ENCODE assay signal across 23 mouse cellular contexts in the genomic region with DNA sequence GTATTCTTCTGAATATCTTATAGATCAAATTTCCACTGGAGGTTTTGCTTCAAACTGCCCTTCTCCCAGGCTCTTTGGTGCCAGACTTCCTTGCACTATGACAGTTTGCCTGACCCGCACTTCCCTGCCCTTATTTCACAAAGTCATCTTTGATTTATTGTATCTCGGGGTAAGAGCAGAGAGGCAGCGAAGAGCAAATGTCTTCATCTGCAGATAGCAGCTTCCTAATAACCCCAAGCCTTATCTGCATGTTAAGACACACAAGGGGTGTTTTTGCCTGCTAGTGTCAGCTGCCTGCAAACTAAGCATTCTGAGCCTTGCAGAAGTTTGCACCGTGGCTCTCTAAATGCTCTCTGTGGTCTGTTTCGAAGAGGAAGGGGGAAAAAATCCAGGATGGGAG. TPM values are rescaled to one million over a fixed set of nuclear protein-coding genes. Genes with fewer than 3 reads are reported as not detected.
DNase-seq lines count a peak whose midpoint lies in the region; ATAC-seq and TF ChIP-seq lines count a peak whose summit lies in the region.
"Had no signal": no experiment of that assay in that cellular context is flagged by ENCODE, and none has a peak within 500 bp of the region (broad histone marks: within the 10 kb centered on the region; RNA-seq: fewer than 3 reads in every experiment).

No protein-coding gene starts in this region.

- H3K4me1 ChIP-seq in hindbrain, postnatal 0 days (ENCODE audit: insufficient read depth, low read length), result no peaks in the 10 kb centered on the region
- 0 out of 2 replicates have a peak, but pooled peaks cover 3% of the 10 kb centered on the region for H3K4me1 ChIP-seq in hindbrain, embryonic 10.5 days (replicated peaks)
- H3K4me1 ChIP-seq in bone marrow macrophage, adult 2 months (ENCODE audit: control insufficient read depth, insufficient read depth, low read length), result 0 out of 2 replicates have a peak, but pooled peaks cover 2% of the 10 kb centered on the region
- H3K4me1 ChIP-seq: embryonic facial prominence, embryonic 13.5 days; forebrain, embryonic 12.5 days; heart, embryonic 10.5 days had no signal

- 62% methylated on average over 5 of the region's 5 CpGs for WGBS in hindbrain, postnatal 0 days
- 67% methylated on average over 5 of the region's 5 CpGs for WGBS in hindbrain, embryonic 10.5 days

- ATAC-seq in hindbrain, postnatal 0 days, result no peak
- ATAC-seq: CD4-positive, CD25-positive, alpha-beta regulatory T cell, adult 4 months; forebrain, embryonic 16.5 days; inflammation-experienced regulatory T-cells, adult 6 months had no signal

- H3K9me3 ChIP-seq in hindbrain, postnatal 0 days (ENCODE audit: low read length), result no peaks in the 10 kb centered on the region
- H3K9me3 ChIP-seq in hindbrain, embryonic 10.5 days, result no peaks in the 10 kb centered on the region
- H3K9me3 ChIP-seq: embryonic facial prominence, embryonic 13.5 days; forebrain, embryonic 12.5 days; G1E; heart, embryonic 10.5 days had no signal

- DNase-seq in adrenal gland, adult 2 months, result peak; percentile 13
- DNase-seq in adrenal gland, postnatal 36 days, result no peak
- no peak for DNase-seq in hindbrain, postnatal 0 days (ENCODE audit: low spot score)
- no peak for DNase-seq in hindbrain, embryonic 10.5 days (ENCODE audit: low spot score)
- peak; percentile 3 to 21 for DNase-seq in kidney, postnatal 25 days
- no peak for DNase-seq in kidney, postnatal 4 days
- DNase-seq: B cell, adult 2 months; cerebellum, adult 18-20 months; cerebellum, adult 9-11 months; cerebellum, postnatal 36 days; gastrocnemius, postnatal 14 days; heart, postnatal 10 days; heart, postnatal 4 days had no signal

- TF ChIP-seq CTCF in hindbrain, postnatal 0 days (IDR thresholded peaks at IDR 0.05; ENCODE audit: low read depth), result no peak
- no peak for TF ChIP-seq CTCF in bone marrow macrophage, adult 2 months (IDR thresholded peaks at IDR 0.05; ENCODE audit: low read depth, low read length)

- H3K4me3 ChIP-seq in hindbrain, postnatal 0 days (ENCODE audit: low read length), result no peak overlapping the region
- no peak overlapping the region for H3K4me3 ChIP-seq in hindbrain, embryonic 10.5 days
- H3K4me3 ChIP-seq in bone marrow macrophage, adult 2 months (ENCODE audit: insufficient read depth, low read length), result no peak overlapping the region
- H3K4me3 ChIP-seq: embryonic facial prominence, embryonic 13.5 days; forebrain, embryonic 12.5 days; heart, embryonic 10.5 days had no signal

- peak overlapping the region; percentile 15; the same call in 1 of the 2 replicates for H3K27ac ChIP-seq in hindbrain, postnatal 0 days
- no peak overlapping the region for H3K27ac ChIP-seq in hindbrain, embryonic 10.5 days
- H3K27ac ChIP-seq in bone marrow macrophage, adult 2 months (ENCODE audit: insufficient read depth, low read depth, low read length), result peak overlapping the region; percentile 17
- H3K27ac ChIP-seq: embryonic facial prominence, embryonic 13.5 days; forebrain, embryonic 12.5 days; heart, embryonic 10.5 days; hindbrain, embryonic 14.5 days had no signal

- TF ChIP-seq POLR2A in bone marrow macrophage, adult 2 months (IDR thresholded peaks at IDR 0.05; ENCODE audit: borderline replicate concordance, low read depth, low read length), result no peak

- H3K4me2 ChIP-seq in hindbrain, postnatal 0 days (ENCODE audit: low read depth, low read length), result no peak overlapping the region
- H3K4me2 ChIP-seq: embryonic facial prominence, embryonic 13.5 days; forebrain, embryonic 12.5 days; hindbrain, embryonic 14.5 days had no signal

- no peaks in the 10 kb centered on the region for H3K36me3 ChIP-seq in hindbrain, postnatal 0 days (ENCODE audit: insufficient read depth, low read length)
- H3K36me3 ChIP-seq in hindbrain, embryonic 10.5 days, result no peaks in the 10 kb centered on the region
- H3K36me3 ChIP-seq: embryonic facial prominence, embryonic 13.5 days; forebrain, embryonic 12.5 days; G1E; heart, embryonic 10.5 days had no signal

- no peaks in the 10 kb centered on the region for H3K27me3 ChIP-seq in hindbrain, postnatal 0 days (ENCODE audit: insufficient read depth, low read length)
- no peaks in the 10 kb centered on the region for H3K27me3 ChIP-seq in hindbrain, embryonic 10.5 days (ENCODE audit: insufficient read depth, poor library complexity, severe bottlenecking)
- H3K27me3 ChIP-seq: embryonic facial prominence, embryonic 13.5 days; forebrain, embryonic 12.5 days had no signal

- H3K9ac ChIP-seq in hindbrain, postnatal 0 days (replicated peaks; ENCODE audit: low read length), result no peak overlapping the region
- H3K9ac ChIP-seq: embryonic facial prominence, embryonic 13.5 days; forebrain, embryonic 12.5 days; hindbrain, embryonic 14.5 days had no signal

RNA-seq across cellular contexts. Expression of gene Tspan7, which starts 29.5 kb away (rescaled TPM):
- total RNA-seq in adrenal gland, adult 2 months (2021), result 10 to 100 TPM; 71.4 to 77.2 TPM
- polyA plus RNA-seq in adrenal gland, adult 2 months (2012; rRNA removed), result 41.1 and 52.3 TPM in 2 replicates
- total RNA-seq in adrenal gland, postnatal 36 days (2021), result 10 to 100 TPM; 60.5 to 62.4 TPM
- 275 and 297 TPM in 2 replicates for total RNA-seq in hindbrain, postnatal 0 days (2014; rRNA removed)
- polyA plus RNA-seq in hindbrain, postnatal 0 days (2015; fragmentation: Nextera tagmentation; extraction: Ambion mirVana), result 658 and 669 TPM in 2 replicates
- 65.7 and 76.3 TPM in 2 replicates for polyA plus RNA-seq in hindbrain, embryonic 10.5 days (2016; fragmentation: Nextera tagmentation; extraction: Ambion mirVana)
- 0.21 TPM in 1 of 2 replicates, not detected in the other for polyA plus RNA-seq in bone marrow macrophage, adult 2 months (2012; ENCODE audit: insufficient read depth, insufficient read length, missing spikeins)
- total RNA-seq: granulocyte monocyte progenitor cell, adult 5-6 weeks had no signal
- polyA plus RNA-seq: CD4-positive, CD25-positive, alpha-beta regulatory T cell, adult 4 months; G1E; inflammation-experienced regulatory T-cells, adult 6 months had no signal

Comparison
In these comparisons a context has a peak if more than half of its experiments do, and no peak if none do; other contexts are left out.
1. DNase-seq: peak in adrenal gland, adult 2 months (single experiment) and kidney, postnatal 25 days (2 of 2); none in adrenal gland, postnatal 36 days (0 of 2), hindbrain, postnatal 0 days (single experiment), hindbrain, embryonic 10.5 days (single experiment) and kidney, postnatal 4 days (0 of 2).
2. RNA of gene Tspan7, which starts 29.5 kb away (polyA plus RNA-seq): 658 to 669 TPM in hindbrain, postnatal 0 days, 65.7 to 76.3 TPM in hindbrain, embryonic 10.5 days and 41.1 to 52.3 TPM in adrenal gland, adult 2 months; 0.21 TPM in bone marrow macrophage, adult 2 months; every median in the first group is over 10 times any median in the second.